In genomic region chr2:28751658-28752057, GRCm38 (mm10) we compare ENCODE assay signal across 8 mouse cellular contexts. TPM values are rescaled to one million over a fixed set of nuclear protein-coding genes. Genes with fewer than 3 reads are reported as not detected.
DNase-seq lines count a peak whose midpoint lies in the region; ATAC-seq and TF ChIP-seq lines count a peak whose summit lies in the region.
"Had no signal": no experiment of that assay in that cellular context is flagged by ENCODE, and none has a peak within 500 bp of the region (broad histone marks: within the 10 kb centered on the region; RNA-seq: fewer than 3 reads in every experiment).

No protein-coding gene starts in this region.

- peak overlapping the region; percentile 49 for H3K9ac ChIP-seq in forebrain, embryonic 15.5 days (replicated peaks)
- H3K9ac ChIP-seq in liver, embryonic 13.5 days: no peak overlapping the region
- H3K9ac ChIP-seq in stomach, embryonic 15.5 days: no peak overlapping the region

- no peaks in the 10 kb centered on the region for H3K36me3 ChIP-seq in thymus, adult 2 months (ENCODE audit: control insufficient read depth, insufficient read depth, low read length)
- no peaks in the 10 kb centered on the region for H3K36me3 ChIP-seq in forebrain, embryonic 15.5 days
- no peaks in the 10 kb centered on the region for H3K36me3 ChIP-seq in liver, embryonic 13.5 days
- no peaks in the 10 kb centered on the region for H3K36me3 ChIP-seq in stomach, embryonic 15.5 days

- H3K9me3 ChIP-seq in forebrain, embryonic 15.5 days: no peaks in the 10 kb centered on the region
- no peaks in the 10 kb centered on the region for H3K9me3 ChIP-seq in liver, embryonic 13.5 days (replicated peaks)
- H3K9me3 ChIP-seq in stomach, embryonic 15.5 days: no peaks in the 10 kb centered on the region

- no peak for TF ChIP-seq POLR2A in thymus, adult 2 months (IDR thresholded peaks at IDR 0.05; ENCODE audit: control insufficient read depth, extremely low read depth, insufficient read depth, low read length, poor library complexity)

- no peaks in the 10 kb centered on the region for H3K27me3 ChIP-seq in thymus, adult 2 months (ENCODE audit: control insufficient read depth, insufficient read depth, low read length)
- peaks cover 75% of the 10 kb centered on the region for H3K27me3 ChIP-seq in forebrain, embryonic 15.5 days
- peaks cover 55% of the 10 kb centered on the region for H3K27me3 ChIP-seq in liver, embryonic 13.5 days
- no peaks in the 10 kb centered on the region for H3K27me3 ChIP-seq in stomach, embryonic 15.5 days (replicated peaks)

- no peak overlapping the region for H3K27ac ChIP-seq in thymus, adult 2 months (ENCODE audit: control insufficient read depth, insufficient read depth, low read length)
- no peak overlapping the region for H3K27ac ChIP-seq in forebrain, embryonic 15.5 days (replicated peaks)
- no peak overlapping the region for H3K27ac ChIP-seq in liver, embryonic 13.5 days
- no peak overlapping the region for H3K27ac ChIP-seq in stomach, embryonic 15.5 days

- DNase-seq in thymus, adult 2 months: no peak
- no peak for DNase-seq in thymus, postnatal 36 days
- DNase-seq in liver, embryonic 13.5 days: no peak
- DNase-seq in left cerebral cortex, postnatal 10 days (ENCODE audit: extremely low spot score in 1 of 2, low spot score in 2 of 2): no peak
- no peak for DNase-seq in lung, postnatal 10 days
- DNase-seq: kidney, postnatal 25 days had no signal

- H3K4me3 ChIP-seq in thymus, adult 2 months (ENCODE audit: control insufficient read depth, insufficient read depth, low read length): 0 out of 2 replicates have a peak overlapping the region, but pooled peaks have one; percentile 5
- peak overlapping the region; percentile 40 for H3K4me3 ChIP-seq in forebrain, embryonic 15.5 days
- H3K4me3 ChIP-seq in liver, embryonic 13.5 days (replicated peaks): peak overlapping the region; percentile 30
- H3K4me3 ChIP-seq in stomach, embryonic 15.5 days (replicated peaks): peak overlapping the region; percentile 39

- TF ChIP-seq CTCF in thymus, adult 2 months (IDR thresholded peaks at IDR 0.05; ENCODE audit: borderline replicate concordance, control insufficient read depth, extremely low read depth, insufficient read depth, low read length, poor library complexity): no peak

- peaks cover 9% of the 10 kb centered on the region; the same call in 1 of the 2 replicates for H3K4me1 ChIP-seq in thymus, adult 2 months (replicated peaks; ENCODE audit: control insufficient read depth, insufficient read depth, low read length)
- peaks cover 28% of the 10 kb centered on the region for H3K4me1 ChIP-seq in forebrain, embryonic 15.5 days
- peaks cover 8% of the 10 kb centered on the region; the same call in 1 of the 2 replicates for H3K4me1 ChIP-seq in liver, embryonic 13.5 days (replicated peaks)
- peaks cover 4% of the 10 kb centered on the region for H3K4me1 ChIP-seq in stomach, embryonic 15.5 days

- intact Hi-C loops in left cerebral cortex, postnatal 10 days (cut with DNase I): no loop called here

- ATAC-seq in forebrain, embryonic 15.5 days (replicated peaks): peak; percentile 39
- ATAC-seq in liver, embryonic 13.5 days (ENCODE audit: low read depth): no peak
- ATAC-seq in stomach, embryonic 15.5 days (ENCODE audit: insufficient read depth, low FRiP score, low read depth): 0 out of 2 replicates have a peak, but pooled peaks have one; percentile 44

- peak overlapping the region; percentile 73 for H3K4me2 ChIP-seq in forebrain, embryonic 15.5 days (replicated peaks)
- peak overlapping the region; percentile 55 for H3K4me2 ChIP-seq in liver, embryonic 13.5 days
- H3K4me2 ChIP-seq in stomach, embryonic 15.5 days: peak overlapping the region; percentile 64

- WGBS in thymus, adult 2 months: 9% methylated on average over 17 of the region's 17 CpGs
- WGBS in forebrain, embryonic 15.5 days: 4% methylated on average over 17 of the region's 17 CpGs
- WGBS in liver, embryonic 13.5 days (ENCODE audit: insufficient replicate concordance): 21% methylated on average over 17 of the region's 17 CpGs
- WGBS in stomach, embryonic 15.5 days: 18% methylated on average over 17 of the region's 17 CpGs

RNA-seq across cellular contexts. Expression of gene Ak8, which starts 51.7 kb away (rescaled TPM):
- 0.75 and 0.89 TPM in 2 replicates for polyA plus RNA-seq in thymus, adult 2 months (2012; rRNA removed)
- 0.92 and 1.7 TPM in 2 replicates for polyA plus RNA-seq in forebrain, embryonic 15.5 days (2015; fragmentation: Nextera tagmentation; extraction: Ambion mirVana)
- polyA plus RNA-seq in liver, embryonic 13.5 days (2015; fragmentation: Nextera tagmentation; extraction: Ambion mirVana): 0.16 and 0.34 TPM in 2 replicates
- 0.81 and 1.0 TPM in 2 replicates for polyA plus RNA-seq in stomach, embryonic 15.5 days (2015; fragmentation: Nextera tagmentation; extraction: Ambion mirVana)
- 1 to 10 TPM; 1.2 to 2.0 TPM for total RNA-seq in left cerebral cortex, postnatal 10 days (2021)

RNA-seq across cellular contexts. Expression of gene Spaca9, which starts 52.1 kb away (rescaled TPM):
- 1.6 and 2.5 TPM in 2 replicates for polyA plus RNA-seq in thymus, adult 2 months (2012; rRNA removed)
- 1.5 and 1.8 TPM in 2 replicates for polyA plus RNA-seq in forebrain, embryonic 15.5 days (2015; fragmentation: Nextera tagmentation; extraction: Ambion mirVana)
- 2.0 and 2.4 TPM in 2 replicates for polyA plus RNA-seq in liver, embryonic 13.5 days (2015; fragmentation: Nextera tagmentation; extraction: Ambion mirVana)
- 2.2 and 2.6 TPM in 2 replicates for polyA plus RNA-seq in stomach, embryonic 15.5 days (2015; fragmentation: Nextera tagmentation; extraction: Ambion mirVana)
- total RNA-seq in left cerebral cortex, postnatal 10 days (2021): under 1 TPM in 1 of 2 experiments, not detected in 1; 0.60 TPM
